Mouse (Mus musculus) C2C12 (cell line): Measurements from ENCODE around the gene Serac1.

Experiments
- CEBPB ChIP-seq: IDR thresholded peaks from one replicate; pipeline ENCODE4 v1.6.1; 2011; ENCODE audit warnings: low read depth, mild to moderate bottlenecking, control low read depth, moderate library complexity
- CTCF ChIP-seq: IDR thresholded peaks from one replicate; pipeline ENCODE4 v1.5.1; 2011; ENCODE audit not compliant: control insufficient read depth, insufficient read depth, insufficient read length
- MAX ChIP-seq: IDR thresholded peaks from one replicate; pipeline ENCODE4 v1.6.1; 2011; ENCODE audit warnings: mild to moderate bottlenecking, control low read depth
- MYOD1 ChIP-seq: IDR thresholded peaks from one replicate; pipeline ENCODE4 v1.6.1; 2011; ENCODE audit warnings: low read depth; ENCODE audit not compliant: control insufficient read depth, insufficient read length

- TF ChIP-seq MAX (no peak), CTCF (no peak), MYOD1 (no peak), CEBPB (no peak)
Measured at GRCm38 (mm10) chr17:6108175-6108574, 28.6 kb upstream of the Serac1 start.
